Mouse (Mus musculus) kidney, adult 2 months (tissue): ENCODE measurements around the gene Prps1l3.

Experiments used
- CTCF ChIP-seq: fragments of 200-500 bp; conservative IDR thresholded peaks from 2 replicates; pipeline ENCODE4 v1.5.1; 2011; ENCODE audit warnings: low read depth, mild to moderate bottlenecking, control low read depth, low read length, moderate library complexity, mixed read lengths; ENCODE audit not compliant: insufficient read depth, insufficient read length
- POLR2A ChIP-seq: fragments of 200-500 bp; IDR thresholded peaks from one replicate; pipeline ENCODE4 v1.6.1; 2011; ENCODE audit warnings: low read depth, low read length, control low read depth

DNA sequence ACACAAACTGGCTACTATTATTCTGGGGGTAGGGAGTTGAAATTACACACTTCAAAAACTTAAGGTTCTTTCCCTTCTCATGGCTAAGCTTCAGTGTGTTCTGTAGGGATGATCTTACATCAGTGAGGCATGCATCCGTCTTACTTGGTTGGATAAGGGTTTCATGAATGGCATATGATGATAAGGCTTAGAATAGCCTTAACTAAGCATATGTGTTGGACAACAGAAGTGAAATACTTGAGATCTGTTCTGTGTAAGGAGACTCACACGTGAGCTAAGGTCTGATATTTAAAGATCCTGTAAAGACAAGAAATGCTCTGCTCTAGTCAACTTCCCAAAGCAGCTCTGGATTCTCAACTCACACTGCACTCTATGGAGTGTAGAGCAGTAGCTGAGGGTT is 44.1 kb upstream of the Prps1l3 start:
- TF ChIP-seq POLR2A (no peak), CTCF (no peak)
